In the genomic region with DNA sequence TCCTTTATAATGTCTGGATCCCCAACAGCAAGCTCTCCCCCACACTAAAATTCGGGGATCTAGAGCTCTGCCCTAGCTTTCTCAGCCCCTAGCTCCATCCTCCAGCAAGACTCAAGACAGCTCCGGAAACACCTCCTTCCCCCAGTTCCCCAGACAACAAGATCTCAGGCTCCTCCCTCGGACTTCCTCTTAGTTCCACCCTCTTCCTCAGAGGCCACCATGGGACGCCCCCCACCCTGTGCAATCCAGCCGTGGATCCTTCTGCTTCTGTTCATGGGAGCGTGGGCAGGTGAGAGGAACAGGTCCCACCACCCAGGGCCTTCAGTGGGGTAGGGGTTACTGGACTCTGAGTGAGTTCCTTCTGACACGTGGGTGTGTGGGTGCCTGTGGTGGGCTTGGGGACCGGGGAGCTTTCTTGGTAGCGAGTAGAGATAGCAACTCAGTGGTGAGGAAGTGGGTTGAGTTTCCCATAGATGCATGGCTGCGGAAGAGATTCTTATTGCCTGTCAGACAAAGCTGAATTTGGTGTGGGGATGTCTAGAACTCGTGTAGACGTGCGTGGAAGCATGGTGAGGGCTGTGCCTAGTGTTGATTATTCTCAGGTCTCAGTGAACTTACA, we compare ENCODE assay signal across 7 mouse cellular contexts. TPM values are rescaled to one million over a fixed set of nuclear protein-coding genes. Genes with fewer than 3 reads are reported as not detected.
DNase-seq lines count a peak whose midpoint lies in the region; ATAC-seq and TF ChIP-seq lines count a peak whose summit lies in the region.

No protein-coding gene starts in this region.

- no peaks in the 10 kb centered on the region for H3K9me3 ChIP-seq in embryonic facial prominence, embryonic 13.5 days
- H3K9me3 ChIP-seq in hindbrain, embryonic 15.5 days = no peaks in the 10 kb centered on the region
- H3K9me3 ChIP-seq in lung, postnatal 0 days (ENCODE audit: low read length) = no peaks in the 10 kb centered on the region

- ATAC-seq in embryonic facial prominence, embryonic 13.5 days (ENCODE audit: insufficient number of reproducible peaks, insufficient read depth, low FRiP score, low TSS enrichment, low read depth) = no peak
- peak; percentile 58 for ATAC-seq in hindbrain, embryonic 15.5 days (ENCODE audit: low FRiP score, low read depth)
- peak; percentile 66 for ATAC-seq in lung, postnatal 0 days

- peak overlapping the region; percentile 82 for H3K4me2 ChIP-seq in embryonic facial prominence, embryonic 13.5 days
- peak overlapping the region; percentile 76 for H3K4me2 ChIP-seq in hindbrain, embryonic 15.5 days
- peak overlapping the region; percentile 78 for H3K4me2 ChIP-seq in lung, postnatal 0 days (replicated peaks; ENCODE audit: low read depth, low read length)

- TF ChIP-seq EP300 in lung, postnatal 0 days (IDR thresholded peaks at IDR 0.05) = no peak

- peak overlapping the region; percentile 52 for H3K4me3 ChIP-seq in embryonic facial prominence, embryonic 13.5 days
- H3K4me3 ChIP-seq in hindbrain, embryonic 15.5 days = peak overlapping the region; percentile 47
- peak overlapping the region; percentile 50 for H3K4me3 ChIP-seq in lung, postnatal 0 days (ENCODE audit: low read depth, low read length)

- DNase-seq in R1 (ENCODE audit: low read depth, low spot score) = peak; percentile 85
- DNase-seq in lung, postnatal 0 days (ENCODE audit: low spot score) = peak; percentile 24
- DNase-seq in thymus, adult 18-20 months = peak; percentile 22 to 36
- DNase-seq in layer of hippocampus, adult 9-11 months = no peak
- DNase-seq in gastrocnemius, postnatal 36 days = no peak

- no peak overlapping the region for H3K27ac ChIP-seq in embryonic facial prominence, embryonic 13.5 days
- H3K27ac ChIP-seq in hindbrain, embryonic 15.5 days (replicated peaks) = no peak overlapping the region
- H3K27ac ChIP-seq in lung, postnatal 0 days (ENCODE audit: low read length) = no peak overlapping the region

- 33% methylated on average over 13 of the region's 13 CpGs for WGBS in embryonic facial prominence, embryonic 13.5 days
- WGBS in hindbrain, embryonic 15.5 days = 42% methylated on average over 13 of the region's 13 CpGs
- 31% methylated on average over 13 of the region's 13 CpGs for WGBS in lung, postnatal 0 days

- H3K27me3 ChIP-seq in embryonic facial prominence, embryonic 13.5 days = peaks cover 33% of the 10 kb centered on the region
- H3K27me3 ChIP-seq in hindbrain, embryonic 15.5 days = peaks cover 22% of the 10 kb centered on the region; the same call in 1 of the 2 replicates
- no peaks in the 10 kb centered on the region for H3K27me3 ChIP-seq in lung, postnatal 0 days (replicated peaks; ENCODE audit: insufficient read depth, low read length)

- H3K36me3 ChIP-seq in embryonic facial prominence, embryonic 13.5 days = no peaks in the 10 kb centered on the region
- no peaks in the 10 kb centered on the region for H3K36me3 ChIP-seq in hindbrain, embryonic 15.5 days
- no peaks in the 10 kb centered on the region for H3K36me3 ChIP-seq in lung, postnatal 0 days (ENCODE audit: insufficient read depth, low read length)

- no peak for TF ChIP-seq CTCF in lung, postnatal 0 days (IDR thresholded peaks at IDR 0.05)

- peaks cover 22% of the 10 kb centered on the region for H3K4me1 ChIP-seq in embryonic facial prominence, embryonic 13.5 days
- peaks cover 17% of the 10 kb centered on the region for H3K4me1 ChIP-seq in hindbrain, embryonic 15.5 days (replicated peaks)
- peaks cover 4% of the 10 kb centered on the region; the same call in 1 of the 2 replicates for H3K4me1 ChIP-seq in lung, postnatal 0 days (ENCODE audit: insufficient read depth, low read depth, low read length)

- H3K9ac ChIP-seq in embryonic facial prominence, embryonic 13.5 days = peak overlapping the region; percentile 64
- 0 out of 2 replicates have a peak overlapping the region, but pooled peaks have one; percentile 36 for H3K9ac ChIP-seq in hindbrain, embryonic 15.5 days
- no peak overlapping the region for H3K9ac ChIP-seq in lung, postnatal 0 days (replicated peaks; ENCODE audit: low read depth)

- intact Hi-C loops in gastrocnemius, postnatal 36 days (cut with DNase I) = no loop called here

RNA-seq across cellular contexts. Expression of a gene that starts 0.6 kb away (rescaled TPM):
- polyA plus RNA-seq in embryonic facial prominence, embryonic 13.5 days (2015; fragmentation: Nextera tagmentation; extraction: Ambion mirVana) = 23.9 and 25.1 TPM in 2 replicates
- polyA plus RNA-seq in hindbrain, embryonic 15.5 days (2015; fragmentation: Nextera tagmentation; extraction: Ambion mirVana) = 10.1 TPM in 2 replicates
- 41.9 and 47.1 TPM in 2 replicates for polyA plus RNA-seq in lung, postnatal 0 days (2015; fragmentation: Nextera tagmentation; extraction: Ambion mirVana)
- total RNA-seq in gastrocnemius, postnatal 36 days (2021) = 1 to 10 TPM; 1.5 to 1.9 TPM

RNA-seq across cellular contexts. Expression of a gene that starts 6.3 kb away (rescaled TPM):
- polyA plus RNA-seq in embryonic facial prominence, embryonic 13.5 days (2015; fragmentation: Nextera tagmentation; extraction: Ambion mirVana) = 0.46 and 0.83 TPM in 2 replicates
- polyA plus RNA-seq in hindbrain, embryonic 15.5 days (2015; fragmentation: Nextera tagmentation; extraction: Ambion mirVana) = 0.13 and 0.14 TPM in 2 replicates
- 0.15 and 0.25 TPM in 2 replicates for polyA plus RNA-seq in lung, postnatal 0 days (2015; fragmentation: Nextera tagmentation; extraction: Ambion mirVana)
- not detected for total RNA-seq in gastrocnemius, postnatal 36 days (2021)

RNA-seq across cellular contexts. Expression of a gene that starts 13.1 kb away (rescaled TPM):
- polyA plus RNA-seq in embryonic facial prominence, embryonic 13.5 days (2015; fragmentation: Nextera tagmentation; extraction: Ambion mirVana) = 0.35 TPM in 1 of 2 replicates, not detected in the other
- 0.13 TPM in 1 of 2 replicates, not detected in the other for polyA plus RNA-seq in hindbrain, embryonic 15.5 days (2015; fragmentation: Nextera tagmentation; extraction: Ambion mirVana)
- polyA plus RNA-seq in lung, postnatal 0 days (2015; fragmentation: Nextera tagmentation; extraction: Ambion mirVana) = not detected in 2 replicates
- total RNA-seq in gastrocnemius, postnatal 36 days (2021) = not detected

RNA-seq across cellular contexts. Expression of a gene that starts 17.1 kb away (rescaled TPM):
- polyA plus RNA-seq in embryonic facial prominence, embryonic 13.5 days (2015; fragmentation: Nextera tagmentation; extraction: Ambion mirVana) = 3.0 and 3.6 TPM in 2 replicates
- 0.10 and 0.30 TPM in 2 replicates for polyA plus RNA-seq in hindbrain, embryonic 15.5 days (2015; fragmentation: Nextera tagmentation; extraction: Ambion mirVana)
- 2.6 and 4.2 TPM in 2 replicates for polyA plus RNA-seq in lung, postnatal 0 days (2015; fragmentation: Nextera tagmentation; extraction: Ambion mirVana)
- total RNA-seq in gastrocnemius, postnatal 36 days (2021) = not detected

RNA-seq across cellular contexts. Expression of a gene that starts 23.5 kb away (rescaled TPM):
- 1.3 and 3.0 TPM in 2 replicates for polyA plus RNA-seq in embryonic facial prominence, embryonic 13.5 days (2015; fragmentation: Nextera tagmentation; extraction: Ambion mirVana)
- 0.22 and 0.27 TPM in 2 replicates for polyA plus RNA-seq in hindbrain, embryonic 15.5 days (2015; fragmentation: Nextera tagmentation; extraction: Ambion mirVana)
- polyA plus RNA-seq in lung, postnatal 0 days (2015; fragmentation: Nextera tagmentation; extraction: Ambion mirVana) = 1.2 and 1.3 TPM in 2 replicates
- total RNA-seq in gastrocnemius, postnatal 36 days (2021) = under 1 TPM in 1 of 2 experiments, not detected in 1; 0.20 TPM

Comparison
In these comparisons a context has a peak if more than half of its experiments do, and no peak if none do; other contexts are left out.
1. DNase-seq: peak in R1 (single experiment), lung, postnatal 0 days (single experiment) and thymus, adult 18-20 months (2 of 2); none in layer of hippocampus, adult 9-11 months (single experiment) and gastrocnemius, postnatal 36 days (0 of 2).
2. Peak in every context shown above with its lines, with median percentiles within 50 percentile points of each other: H3K4me2 ChIP-seq and H3K4me3 ChIP-seq.